Mouse (Mus musculus) hindbrain, embryonic 14.5 days (tissue): ENCODE measurements around the gene Gm3893. TPM values are rescaled to one million over a fixed set of nuclear protein-coding genes. Genes with fewer than 3 reads are reported as not detected.
"Not testable (repeated sequence)": the region's sequence is repeated elsewhere in the genome, so short reads cannot be mapped to it uniquely, and the experiment has no call there.

ENCODE experiments used
- ATAC-seq: fragments of 200-750 bp; cut with Nextera tagmentation; 2 replicates; pipeline ENCODE4 v1.8.0; 2017; ENCODE audit warnings: moderate number of reproducible peaks, mild to moderate bottlenecking, moderate TSS enrichment, moderate library complexity; ENCODE audit not compliant: low FRiP score
- DNase-seq: peaks from one replicate; pipeline ENCODE4 v3.0.0-alpha.2; 2015; ENCODE audit warnings: low spot score
- H3K27ac ChIP-seq: fragments of 300-500 bp; sonication (generic); 2 replicates; pipeline ENCODE4 v1.5.1; 2014; ENCODE audit warnings: mild to moderate bottlenecking, moderate library complexity
- H3K27me3 ChIP-seq: fragments of 300-500 bp; sonication (generic); 2 replicates; pipeline ENCODE4 v1.6.1; 2014; ENCODE audit warnings: mild to moderate bottlenecking, low read length, mixed read lengths; ENCODE audit not compliant: control insufficient read depth, insufficient read depth
- H3K36me3 ChIP-seq: fragments of 300-500 bp; sonication (generic); replicated peaks from 2 replicates; pipeline ENCODE4 v1.6.1; 2014; ENCODE audit not compliant: control insufficient read depth, insufficient read depth
- H3K4me1 ChIP-seq: fragments of 300-500 bp; sonication (generic); replicated peaks from 2 replicates; pipeline ENCODE4 v1.6.1; 2014; ENCODE audit warnings: antibody characterized with exemption, low read length, mixed read lengths; ENCODE audit not compliant: control insufficient read depth, insufficient read depth
- H3K4me2 ChIP-seq: fragments of 300-500 bp; sonication (generic); replicated peaks from 2 replicates; pipeline ENCODE4 v1.6.1; 2014; ENCODE audit warnings: mild to moderate bottlenecking, moderate library complexity
- H3K4me3 ChIP-seq: fragments of 300-500 bp; sonication (generic); replicated peaks from 2 replicates; pipeline ENCODE4 v1.5.1; 2014; ENCODE audit warnings: mild to moderate bottlenecking, low read length
- H3K9ac ChIP-seq: fragments of 300-500 bp; sonication (generic); 2 replicates; pipeline ENCODE4 v1.6.1; 2014
- H3K9me3 ChIP-seq: fragments of 300-500 bp; sonication (generic); 2 replicates; pipeline ENCODE4 v1.6.1; 2016; ENCODE audit warnings: low read length; ENCODE audit not compliant: control insufficient read depth
- WGBS: fragments of 180-500 bp; shearing (Covaris S2); extraction: QIAGEN DNeasy Blood & Tissue Kit; methylation state at CpG from one replicate; pipeline ENCODE4 v1.1.7; 2014; 5-methylcytosine and 5-hydroxymethylcytosine counted together
- polyA plus RNA-seq: library from polyadenylated mRNA; unstranded; fragments of >200 nt; fragmentation: Nextera tagmentation; extraction: Ambion mirVana; gene quantifications from 2 replicates; pipeline ENCODE4 v1.2.1, GENCODE M21; 2014

Gm3893 gene
- not detected in 2 replicates for polyA plus RNA-seq

GRCm38 (mm10) chr4:42090907-42091306 is at the start of gene Gm3893:
Gene Gm3893 (plus strand): TSS chr4:42091207.
- H3K27me3 ChIP-seq, H3K4me2 ChIP-seq, ATAC-seq, H3K27ac ChIP-seq, H3K9ac ChIP-seq, H3K4me1 ChIP-seq, DNase-seq, H3K4me3 ChIP-seq, H3K36me3 ChIP-seq, H3K9me3 ChIP-seq: not testable (repeated sequence)
- no CpG with 5 or more reads among the region's 2 CpGs for WGBS

DNA sequence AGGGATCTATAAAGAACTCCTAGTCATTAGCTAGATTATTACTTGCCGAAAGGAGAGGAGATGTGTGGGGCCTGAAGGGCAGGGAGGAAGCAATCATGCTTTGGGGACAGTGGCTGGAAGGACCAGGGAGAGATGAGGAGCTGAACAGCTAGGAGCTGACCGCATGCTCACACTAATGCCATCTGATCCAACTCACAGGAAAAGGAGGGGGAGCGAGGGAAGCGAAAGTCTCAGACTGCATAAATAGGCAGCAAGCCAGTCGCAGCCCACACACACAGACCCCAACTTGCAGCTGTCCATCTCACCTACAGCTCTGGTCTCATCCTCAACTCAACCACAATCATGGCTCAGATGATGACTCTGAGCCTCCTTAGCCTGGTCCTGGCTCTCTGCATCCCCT is 23.5 kb downstream of the Gm3893 start, which contains the start of gene Gm13304:
Gene Gm13304, plus strand, starts transcription at position 301 of the 400 bp plus-strand sequence.
- ATAC-seq, H3K9me3 ChIP-seq, H3K36me3 ChIP-seq, H3K4me2 ChIP-seq, H3K4me1 ChIP-seq, DNase-seq, H3K27ac ChIP-seq, H3K27me3 ChIP-seq, H3K9ac ChIP-seq, H3K4me3 ChIP-seq: not testable (repeated sequence)
- no CpG with 5 or more reads among the region's 5 CpGs for WGBS

Other genes starting within 250 kb of the Gm3893 start
- not detected in 2 replicates for gene Gm21541, start 187.6 kb upstream of the Gm3893 start, polyA plus RNA-seq
- gene Gm20878, start 149.6 kb upstream of the Gm3893 start, polyA plus RNA-seq, result 8.7 and 9.2 TPM in 2 replicates
- 2.1 TPM in 2 replicates for gene Fam205a4, start 125.1 kb upstream of the Gm3893 start, polyA plus RNA-seq
- gene Gm21093, start 56.5 kb upstream of the Gm3893 start, polyA plus RNA-seq, result 0.27 TPM in 1 of 2 replicates, not detected in the other
- gene Gm13304, start 23.6 kb downstream of the Gm3893 start, polyA plus RNA-seq, result 0.31 TPM in 1 of 2 replicates, not detected in the other
- 3.1 and 3.2 TPM in 2 replicates for gene Gm13306, start 62.2 kb downstream of the Gm3893 start, polyA plus RNA-seq
- 0.46 TPM in 1 of 2 replicates, not detected in the other for gene Gm13305, start 77.4 kb downstream of the Gm3893 start, polyA plus RNA-seq
- gene Gm10600, start 149.4 kb downstream of the Gm3893 start, polyA plus RNA-seq, result not detected in 2 replicates
- not detected in 2 replicates for gene Ccl21b, start 164.6 kb downstream of the Gm3893 start, polyA plus RNA-seq
- not detected in 2 replicates for gene Gm21953, start 203.1 kb downstream of the Gm3893 start, polyA plus RNA-seq
- 0.17 TPM in 1 of 2 replicates, not detected in the other for gene Fam205a3, start 227.1 kb downstream of the Gm3893 start, polyA plus RNA-seq